Mouse (Mus musculus) hindbrain, embryonic 16.5 days (tissue): ENCODE results near the gene Pi4k2a. TPM values are rescaled to one million over a fixed set of nuclear protein-coding genes. Genes with fewer than 3 reads are reported as not detected.

Experiments used
- ATAC-seq: fragments of 200-750 bp; cut with Nextera tagmentation; 2 replicates; pipeline ENCODE4 v1.8.0; 2017; ENCODE audit warnings: moderate TSS enrichment, moderate library complexity
- H3K27ac ChIP-seq: fragments of 300-500 bp; sonication (generic); 2 replicates; pipeline ENCODE4 v1.5.1; 2014; ENCODE audit warnings: low read depth, mild to moderate bottlenecking, control low read depth, low read length, moderate library complexity
- H3K27me3 ChIP-seq: fragments of 300-500 bp; sonication (generic); replicated peaks from 2 replicates; pipeline ENCODE4 v1.6.1; 2014; ENCODE audit warnings: low read length; ENCODE audit not compliant: control insufficient read depth, insufficient read depth
- H3K36me3 ChIP-seq: fragments of 300-500 bp; sonication (generic); 2 replicates; pipeline ENCODE4 v1.6.1; 2014; ENCODE audit warnings: mild to moderate bottlenecking, low read length, moderate library complexity, mixed read lengths; ENCODE audit not compliant: control insufficient read depth, insufficient read depth
- H3K4me1 ChIP-seq: fragments of 300-500 bp; sonication (generic); 2 replicates; pipeline ENCODE4 v1.6.1; 2014; ENCODE audit warnings: low read depth, low read length; ENCODE audit not compliant: control insufficient read depth, insufficient read depth
- H3K4me2 ChIP-seq: fragments of 300-500 bp; sonication (generic); 2 replicates; pipeline ENCODE4 v1.6.1; 2014; ENCODE audit warnings: mild to moderate bottlenecking, low read length, control low read depth, moderate library complexity
- H3K4me3 ChIP-seq: fragments of 300-500 bp; sonication (generic); 2 replicates; pipeline ENCODE4 v1.5.1; 2014; ENCODE audit warnings: mild to moderate bottlenecking, low read length, control low read depth, moderate library complexity
- H3K9ac ChIP-seq: fragments of 300-500 bp; sonication (generic); 2 replicates; pipeline ENCODE4 v1.6.1; 2014; ENCODE audit warnings: low read depth, mild to moderate bottlenecking, control low read depth, low read length, moderate library complexity
- H3K9me3 ChIP-seq: fragments of 300-500 bp; sonication (generic); 2 replicates; pipeline ENCODE4 v1.6.1; 2014; ENCODE audit warnings: mild to moderate bottlenecking, low read length, moderate library complexity; ENCODE audit not compliant: control insufficient read depth
- WGBS: fragments of 180-500 bp; shearing (Covaris S2); extraction: QIAGEN DNeasy Blood & Tissue Kit; methylation state at CpG from one replicate; pipeline ENCODE4 v1.1.7; 2014; 5-methylcytosine and 5-hydroxymethylcytosine counted together
- polyA plus RNA-seq: library from polyadenylated mRNA; unstranded; fragments of >200 nt; fragmentation: Nextera tagmentation; extraction: Ambion mirVana; gene quantifications from 2 replicates; pipeline ENCODE4 v1.2.1, GENCODE M21; 2015

Pi4k2a gene
- polyA plus RNA-seq, 1 experiment from 2014 or later = 9.6 TPM

GRCm38 (mm10) chr19:42126219-42126605, 35.9 kb downstream of the Pi4k2a start:
- WGBS = 89% methylated on average over 6 of the region's 6 CpGs

GRCm38 (mm10) chr19:42127024-42127423, 36.8 kb downstream of the Pi4k2a start:
- Histone ChIP-seq H3K9ac (no peak overlapping the region), H3K9me3 (no peaks in the 10 kb centered on the region), H3K27me3 (no peaks in the 10 kb centered on the region), H3K4me1 (peaks cover 8% of the 10 kb centered on the region), H3K4me3 (no peak overlapping the region), H3K27ac (no peak overlapping the region), H3K36me3 (peaks cover 4% of the 10 kb centered on the region; the same call in 1 of the 2 replicates), H3K4me2 (no peak overlapping the region)
- 91% methylated on average over 5 of the region's 5 CpGs for WGBS
- ATAC-seq = no peak

More at GRCm38 (mm10) chr19:42126219-42126605, 35.9 kb downstream of the Pi4k2a start:
- no peak overlapping the region for H3K9ac ChIP-seq
- no peak overlapping the region for H3K4me2 ChIP-seq
- H3K9me3 ChIP-seq = no peaks in the 10 kb centered on the region
- no peak overlapping the region for H3K27ac ChIP-seq
- H3K27me3 ChIP-seq = no peaks in the 10 kb centered on the region
- H3K36me3 ChIP-seq = peaks cover 6% of the 10 kb centered on the region; the same call in 1 of the 2 replicates
- ATAC-seq = no peak
- H3K4me1 ChIP-seq = peaks cover 8% of the 10 kb centered on the region
- no peak overlapping the region for H3K4me3 ChIP-seq

GRCm38 (mm10) chr19:42128052-42128740, 37.9 kb downstream of the Pi4k2a start:
- peak overlapping the region; percentile 49 for H3K4me3 ChIP-seq
- peak; percentile 3; the same call in 1 of the 2 replicates for ATAC-seq
- 4% methylated on average over 23 of the region's 23 CpGs for WGBS
- H3K27me3 ChIP-seq = no peaks in the 10 kb centered on the region
- H3K4me2 ChIP-seq = peak overlapping the region; percentile 92
- no peaks in the 10 kb centered on the region for H3K36me3 ChIP-seq
- H3K4me1 ChIP-seq = peaks cover 8% of the 10 kb centered on the region
- peak overlapping the region; percentile 79 for H3K9ac ChIP-seq
- H3K9me3 ChIP-seq = no peaks in the 10 kb centered on the region
- H3K27ac ChIP-seq = peak overlapping the region; percentile 37; the same call in 1 of the 2 replicates

- ATAC-seq = peak; percentile 96
- Histone ChIP-seq H3K9ac (peak within 1 kb of the TSS; percentile 79), H3K27me3 (no peaks in the 10 kb centered on the region), H3K27ac (peak within 1 kb of the TSS; percentile 37; the same call in 1 of the 2 replicates), H3K4me1 (peaks cover 8% of the 10 kb centered on the region), H3K4me3 (peak within 1 kb of the TSS; percentile 49), H3K9me3 (no peaks in the 10 kb centered on the region), H3K36me3 (no peaks in the 10 kb centered on the region), H3K4me2 (peak within 1 kb of the TSS; percentile 92)
- WGBS = under 1% methylated on average over 52 of the region's 54 CpGs
These were observed 38.7 kb downstream of the Pi4k2a start, which contains the start of gene Avpi1 for GRCm38 (mm10) chr19:42128787-42129508. TSS of gene Avpi1 (minus strand) at chr19:42129059.

GRCm38 (mm10) chr19:42129509-42130293, 39.4 kb downstream of the Pi4k2a start:
- no peaks in the 10 kb centered on the region for H3K9me3 ChIP-seq

GRCm38 (mm10) chr19:42130294-42130606, 40.0 kb downstream of the Pi4k2a start:
- Histone ChIP-seq H3K27ac (no peak overlapping the region), H3K4me3 (no peak overlapping the region), H3K27me3 (no peaks in the 10 kb centered on the region), H3K4me2 (no peak overlapping the region), H3K4me1 (peaks cover 8% of the 10 kb centered on the region), H3K36me3 (no peaks in the 10 kb centered on the region), H3K9ac (no peak overlapping the region), H3K9me3 (no peaks in the 10 kb centered on the region)
- no peak for ATAC-seq
- whole genome bisulfite sequencing = 50% methylated on average over 3 of the region's 3 CpGs

More at GRCm38 (mm10) chr19:42129509-42130293, 39.4 kb downstream of the Pi4k2a start:
- Histone ChIP-seq H3K27me3 (no peaks in the 10 kb centered on the region), H3K9ac (no peak overlapping the region; the same call in 1 of the 2 replicates), H3K4me1 (peaks cover 8% of the 10 kb centered on the region), H3K27ac (peak overlapping the region; percentile 30; the same call in 1 of the 2 replicates), H3K4me3 (peak overlapping the region; percentile 49), H3K36me3 (no peaks in the 10 kb centered on the region), H3K4me2 (peak overlapping the region; percentile 92)
- 13% methylated on average over 14 of the region's 14 CpGs for WGBS
- peak; percentile 15; the same call in 1 of the 2 replicates for ATAC-seq

- H3K9ac ChIP-seq = no peak overlapping the region
- H3K4me2 ChIP-seq = no peak overlapping the region
- no peak overlapping the region for H3K4me3 ChIP-seq
- WGBS = 71% methylated on average over 5 of the region's 5 CpGs
- peaks cover 8% of the 10 kb centered on the region for H3K4me1 ChIP-seq
- H3K36me3 ChIP-seq = no peaks in the 10 kb centered on the region
- H3K9me3 ChIP-seq = no peaks in the 10 kb centered on the region
- no peaks in the 10 kb centered on the region for H3K27me3 ChIP-seq
- no peak overlapping the region for H3K27ac ChIP-seq
- ATAC-seq = no peak
These were observed 40.8 kb downstream of the Pi4k2a start for GRCm38 (mm10) chr19:42131101-42131500.

- Histone ChIP-seq H3K9me3 (no peaks in the 10 kb centered on the region), H3K4me2 (no peak overlapping the region), H3K27ac (no peak overlapping the region), H3K4me3 (no peak overlapping the region), H3K4me1 (no peaks in the 10 kb centered on the region), H3K27me3 (no peaks in the 10 kb centered on the region), H3K36me3 (no peaks in the 10 kb centered on the region), H3K9ac (no peak overlapping the region)
- no peak for ATAC-seq
These were observed 44.8 kb downstream of the Pi4k2a start for GRCm38 (mm10) chr19:42135070-42135469.

GRCm38 (mm10) chr19:42136126-42136525, 45.9 kb downstream of the Pi4k2a start:
- Histone ChIP-seq H3K4me2 (no peak overlapping the region), H3K27me3 (no peaks in the 10 kb centered on the region), H3K4me3 (no peak overlapping the region), H3K9ac (no peak overlapping the region), H3K9me3 (no peaks in the 10 kb centered on the region), H3K36me3 (no peaks in the 10 kb centered on the region), H3K27ac (no peak overlapping the region), H3K4me1 (no peaks in the 10 kb centered on the region)
- ATAC-seq = no peak
- 27% methylated on average over 5 of the region's 5 CpGs for WGBS
